Mouse (Mus musculus) hindbrain, embryonic 12.5 days (tissue): ENCODE measurements around the gene Usp7. TPM values are rescaled to one million over a fixed set of nuclear protein-coding genes. Genes with fewer than 3 reads are reported as not detected.

ENCODE experiments used
- ATAC-seq: fragments of 200-750 bp; cut with Nextera tagmentation; 2 replicates; pipeline ENCODE4 v1.8.0; 2017; ENCODE audit warnings: moderate TSS enrichment; ENCODE audit not compliant: low FRiP score
- H3K27ac ChIP-seq: fragments of 300-500 bp; sonication (generic); 2 replicates; pipeline ENCODE4 v1.5.1; 2016; ENCODE audit warnings: mild to moderate bottlenecking
- H3K27me3 ChIP-seq: fragments of 300-500 bp; sonication (generic); 2 replicates; pipeline ENCODE4 v1.6.1; 2016; ENCODE audit warnings: mild to moderate bottlenecking
- H3K36me3 ChIP-seq: fragments of 300-500 bp; sonication (generic); 2 replicates; pipeline ENCODE4 v1.6.1; 2016; ENCODE audit warnings: mild to moderate bottlenecking
- H3K4me1 ChIP-seq: fragments of 300-500 bp; sonication (generic); 2 replicates; pipeline ENCODE4 v1.6.1; 2016
- H3K4me2 ChIP-seq: fragments of 300-500 bp; sonication (generic); replicated peaks from 2 replicates; pipeline ENCODE4 v1.6.1; 2016; ENCODE audit warnings: mild to moderate bottlenecking
- H3K4me3 ChIP-seq: fragments of 300-500 bp; sonication (generic); 2 replicates; pipeline ENCODE4 v1.5.1; 2016; ENCODE audit warnings: mild to moderate bottlenecking
- H3K9ac ChIP-seq: fragments of 300-500 bp; sonication (generic); 2 replicates; pipeline ENCODE4 v1.6.1; 2016; ENCODE audit warnings: mild to moderate bottlenecking, moderate library complexity
- H3K9me3 ChIP-seq: fragments of 300-500 bp; sonication (generic); replicated peaks from 2 replicates; pipeline ENCODE4 v1.6.1; 2016; ENCODE audit warnings: mild to moderate bottlenecking
- WGBS: fragments of 180-500 bp; shearing (Covaris S2); methylation state at CpG from one replicate; pipeline ENCODE4 v1.1.7; 2016; 5-methylcytosine and 5-hydroxymethylcytosine counted together
- polyA plus RNA-seq: library from polyadenylated mRNA; unstranded; fragments of >200 nt; fragmentation: Nextera tagmentation; extraction: Ambion mirVana; gene quantifications from 2 replicates; pipeline ENCODE4 v1.2.1, GENCODE M21; 2016

Usp7 gene
- polyA plus RNA-seq, 1 experiment from 2014 or later, result 34.9 TPM

GRCm38 (mm10) chr16:8663606-8664539 is 128.2 kb downstream of the Usp7 start:
- no peak for ATAC-seq
- no peak overlapping the region for H3K4me3 ChIP-seq
- WGBS, result 84% methylated on average over 22 of the region's 24 CpGs
- H3K9ac ChIP-seq, result no peak overlapping the region
- no peaks in the 10 kb centered on the region for H3K9me3 ChIP-seq
- no peaks in the 10 kb centered on the region for H3K27me3 ChIP-seq
- peaks cover 40% of the 10 kb centered on the region for H3K4me1 ChIP-seq
- no peak overlapping the region for H3K27ac ChIP-seq
- no peak overlapping the region for H3K4me2 ChIP-seq
- H3K36me3 ChIP-seq, result peaks cover 54% of the 10 kb centered on the region

GRCm38 (mm10) chr16:8663022-8663421 is 129.1 kb downstream of the Usp7 start:
- Histone ChIP-seq H3K9ac (no peak overlapping the region), H3K4me3 (no peak overlapping the region), H3K4me2 (no peak overlapping the region), H3K9me3 (no peaks in the 10 kb centered on the region), H3K4me1 (peaks cover 31% of the 10 kb centered on the region), H3K36me3 (peaks cover 60% of the 10 kb centered on the region), H3K27me3 (no peaks in the 10 kb centered on the region), H3K27ac (no peak overlapping the region)
- 83% methylated on average over 2 of the region's 2 CpGs for WGBS
- no peak for ATAC-seq

DNA sequence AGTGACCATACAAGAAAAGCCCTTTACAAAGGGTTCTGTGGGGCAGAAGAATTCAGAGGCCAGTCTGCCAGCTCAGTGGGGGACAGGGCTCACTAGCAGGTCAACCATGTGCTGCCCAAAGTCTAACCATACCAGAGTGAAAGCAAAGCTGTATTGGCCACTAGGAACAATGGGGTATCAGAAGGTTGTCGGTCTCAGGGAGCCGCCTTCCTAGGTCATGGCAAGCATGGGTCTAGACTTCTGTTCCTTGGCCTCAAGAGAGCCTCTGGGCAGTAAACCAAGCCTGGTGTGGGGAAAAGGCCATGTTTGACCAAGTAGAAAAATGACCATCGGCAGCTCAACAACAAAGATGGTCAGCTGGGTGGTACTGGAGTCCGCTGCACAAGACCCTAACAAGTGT is 133.3 kb downstream of the Usp7 start:
- 85% methylated on average over 4 of the region's 4 CpGs for WGBS
- Histone ChIP-seq H3K36me3 (peaks cover 68% of the 10 kb centered on the region), H3K4me3 (no peak overlapping the region)

DNA sequence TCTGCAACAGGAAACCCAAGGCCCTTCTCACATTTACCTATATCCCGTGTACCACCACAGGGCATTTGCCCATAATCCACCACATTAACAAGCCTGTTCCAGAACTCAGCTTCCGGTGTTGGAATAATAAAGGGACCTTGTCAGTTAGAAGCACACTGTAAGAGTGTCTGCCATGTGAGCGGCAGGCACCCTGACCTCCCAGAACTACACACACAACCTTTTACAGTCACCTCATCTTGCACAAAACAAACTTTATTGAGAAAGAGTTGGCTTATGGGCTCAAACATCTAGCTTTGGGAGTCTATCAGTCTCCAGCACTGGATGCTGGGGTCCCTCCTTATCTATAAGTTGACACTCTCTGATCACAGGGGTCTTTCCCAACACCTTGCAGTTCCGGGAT is 133.8 kb downstream of the Usp7 start:
- H3K4me3 ChIP-seq, result no peak overlapping the region
- no peaks in the 10 kb centered on the region for H3K27me3 ChIP-seq
- H3K27ac ChIP-seq, result no peak overlapping the region
- H3K36me3 ChIP-seq, result peaks cover 69% of the 10 kb centered on the region
- no peak for ATAC-seq
- no peak overlapping the region for H3K9ac ChIP-seq
- 83% methylated on average over 4 of the region's 4 CpGs for WGBS
- no peak overlapping the region for H3K4me2 ChIP-seq
- peaks cover 3% of the 10 kb centered on the region; the same call in 1 of the 2 replicates for H3K4me1 ChIP-seq
- no peaks in the 10 kb centered on the region for H3K9me3 ChIP-seq

More for the DNA sequence above, 133.3 kb downstream of the Usp7 start:
- peaks cover 4% of the 10 kb centered on the region; the same call in 1 of the 2 replicates for H3K4me1 ChIP-seq
- no peak overlapping the region for H3K27ac ChIP-seq
- no peaks in the 10 kb centered on the region for H3K27me3 ChIP-seq
- no peak for ATAC-seq
- H3K9ac ChIP-seq, result no peak overlapping the region
- H3K9me3 ChIP-seq, result no peaks in the 10 kb centered on the region
- no peak overlapping the region for H3K4me2 ChIP-seq

DNA sequence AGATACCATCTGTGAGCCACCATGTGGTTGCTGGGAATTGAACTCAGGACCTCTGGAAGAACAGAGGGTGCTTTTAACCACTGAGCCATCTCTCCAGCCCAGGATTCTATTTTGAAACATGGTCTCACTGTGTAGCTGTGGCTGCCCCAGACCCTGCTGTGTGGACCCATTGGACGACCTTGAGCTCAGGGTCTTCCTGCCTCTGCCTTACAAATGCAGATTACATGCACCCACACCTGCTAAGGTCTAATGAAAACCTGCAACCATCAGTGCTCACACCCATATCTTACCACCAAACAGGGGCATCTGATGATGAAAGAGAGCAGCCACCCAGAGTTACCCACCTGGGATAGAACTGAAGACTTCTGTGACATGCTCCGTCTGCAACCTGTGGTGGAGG is 135.9 kb downstream of the Usp7 start:
- no peaks in the 10 kb centered on the region for H3K27me3 ChIP-seq
- WGBS, result 81% methylated on average over 2 of the region's 2 CpGs

GRCm38 (mm10) chr16:8655599-8655998 is 136.5 kb downstream of the Usp7 start:
- Histone ChIP-seq H3K36me3 (peaks cover 68% of the 10 kb centered on the region), H3K9me3 (no peaks in the 10 kb centered on the region), H3K4me2 (no peak overlapping the region), H3K4me1 (no peaks in the 10 kb centered on the region), H3K4me3 (no peak overlapping the region), H3K27ac (no peak overlapping the region), H3K9ac (no peak overlapping the region), H3K27me3 (no peaks in the 10 kb centered on the region)
- 86% methylated on average over 9 of the region's 9 CpGs for WGBS
- ATAC-seq, result no peak

More for the DNA sequence above, 135.9 kb downstream of the Usp7 start:
- Histone ChIP-seq H3K4me2 (no peak overlapping the region), H3K9me3 (no peaks in the 10 kb centered on the region), H3K9ac (no peak overlapping the region), H3K4me1 (no peaks in the 10 kb centered on the region), H3K36me3 (peaks cover 66% of the 10 kb centered on the region), H3K27ac (no peak overlapping the region), H3K4me3 (no peak overlapping the region)
- no peak for ATAC-seq

- 87% methylated on average over 6 of the region's 6 CpGs for WGBS
Observed at GRCm38 (mm10) chr16:8655108-8655507, 137.0 kb downstream of the Usp7 start.

DNA sequence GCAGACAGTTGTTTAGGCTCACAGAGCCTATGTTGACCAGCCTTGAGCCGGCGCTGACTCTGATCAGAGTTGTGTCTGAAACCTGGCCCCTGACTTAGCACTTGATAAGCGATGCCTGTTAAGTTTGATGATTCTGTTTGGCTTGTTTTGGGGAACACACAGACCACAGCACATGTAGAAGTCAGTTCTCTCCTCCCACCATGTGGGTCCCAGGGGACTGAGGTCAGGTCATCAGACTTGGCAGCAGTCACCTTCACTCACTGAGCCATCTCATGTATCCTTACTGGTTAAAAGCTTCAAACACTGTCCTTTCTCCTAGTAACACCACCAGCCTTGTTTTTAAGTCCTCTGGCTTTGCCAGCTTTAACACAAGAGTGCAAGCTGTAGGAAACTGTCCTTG is 142.1 kb downstream of the Usp7 start:
- H3K9ac ChIP-seq, result no peak overlapping the region
- H3K9me3 ChIP-seq, result no peaks in the 10 kb centered on the region
- H3K27ac ChIP-seq, result no peak overlapping the region
- H3K27me3 ChIP-seq, result no peaks in the 10 kb centered on the region
- H3K4me2 ChIP-seq, result no peak overlapping the region
- peaks cover 84% of the 10 kb centered on the region for H3K36me3 ChIP-seq
- no peak for ATAC-seq
- WGBS, result 97% methylated on average over 3 of the region's 3 CpGs
- no peaks in the 10 kb centered on the region for H3K4me1 ChIP-seq
- H3K4me3 ChIP-seq, result no peak overlapping the region

More at GRCm38 (mm10) chr16:8655108-8655507, 137.0 kb downstream of the Usp7 start:
- no peak overlapping the region for H3K4me3 ChIP-seq
- H3K36me3 ChIP-seq, result peaks cover 65% of the 10 kb centered on the region
- no peak overlapping the region for H3K4me2 ChIP-seq
- no peak overlapping the region for H3K27ac ChIP-seq
- ATAC-seq, result no peak
- no peaks in the 10 kb centered on the region for H3K27me3 ChIP-seq
- no peaks in the 10 kb centered on the region for H3K4me1 ChIP-seq
- H3K9ac ChIP-seq, result no peak overlapping the region
- no peaks in the 10 kb centered on the region for H3K9me3 ChIP-seq

GRCm38 (mm10) chr16:8645546-8645945 is 146.6 kb downstream of the Usp7 start:
- no peak overlapping the region for H3K4me3 ChIP-seq
- no peaks in the 10 kb centered on the region for H3K4me1 ChIP-seq
- ATAC-seq, result no peak
- H3K9ac ChIP-seq, result no peak overlapping the region
- 89% methylated on average over 6 of the region's 6 CpGs for WGBS
- peaks cover 79% of the 10 kb centered on the region for H3K36me3 ChIP-seq
- H3K27me3 ChIP-seq, result no peaks in the 10 kb centered on the region
- no peak overlapping the region for H3K27ac ChIP-seq
- no peak overlapping the region for H3K4me2 ChIP-seq
- H3K9me3 ChIP-seq, result no peaks in the 10 kb centered on the region

DNA sequence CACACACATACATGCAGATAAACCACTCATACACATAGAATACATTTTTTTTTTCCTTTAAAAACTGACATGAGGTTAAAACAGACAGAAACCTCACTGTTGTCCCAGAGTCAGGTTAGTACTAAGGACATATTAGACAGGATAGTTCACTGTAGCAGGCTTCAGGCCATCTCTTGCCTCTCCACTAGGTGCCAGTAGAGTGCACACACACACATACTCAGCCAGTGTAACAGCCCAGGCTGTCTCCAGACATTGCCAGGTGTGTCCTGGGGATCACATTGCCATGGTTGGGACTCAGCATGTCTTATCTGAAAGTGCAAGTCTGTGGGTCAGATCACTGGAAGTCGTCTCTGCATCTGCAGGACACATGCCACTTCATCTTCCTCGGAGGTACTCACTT is 148.3 kb downstream of the Usp7 start:
- no peak for ATAC-seq

More for the DNA sequence above, 148.3 kb downstream of the Usp7 start:
- no peak overlapping the region for H3K9ac ChIP-seq
- peaks cover 65% of the 10 kb centered on the region for H3K36me3 ChIP-seq
- peaks cover under 1% of the 10 kb centered on the region for H3K4me1 ChIP-seq
- no peak overlapping the region for H3K4me3 ChIP-seq
- H3K27ac ChIP-seq, result no peak overlapping the region
- no peaks in the 10 kb centered on the region for H3K27me3 ChIP-seq
- 84% methylated on average over 2 of the region's 2 CpGs for WGBS
- no peak overlapping the region for H3K4me2 ChIP-seq
- H3K9me3 ChIP-seq, result no peaks in the 10 kb centered on the region
